Mouse (Mus musculus) adrenal gland, postnatal 4 days (tissue): ENCODE data around the gene Spin1. TPM values are rescaled to one million over a fixed set of nuclear protein-coding genes. Genes with fewer than 3 reads are reported as not detected.

Experiments
- DNase-seq, 2 experiments: peaks; one replicate each; pipeline ENCODE4 v3.0.0; 2021 to 2022; ENCODE audit warnings: low spot score in 2 of 2, mixed read lengths in 2 of 2
- total RNA-seq, 2 experiments: library from RNA; stranded (reverse); gene quantifications; 2 replicates each; pipeline ENCODE4 v1.2.3; 2021

Spin1 gene
- total RNA-seq, 2 experiments from 2014 or later, result 104 to 105 TPM

GRCm38 (mm10) chr13:51191416-51192140, 90.9 kb downstream of the Spin1 start:
- no peak for DNase-seq

GRCm38 (mm10) chr13:51193893-51194292, 93.2 kb downstream of the Spin1 start:
- DNase-seq, result no peak

- DNase-seq, result no peak
Measured at GRCm38 (mm10) chr13:51197699-51198098, 97.0 kb downstream of the Spin1 start.

- DNase-seq, result no peak
Measured at GRCm38 (mm10) chr13:51198186-51198585, 97.5 kb downstream of the Spin1 start.

Other genes with a start within 250 kb of the Spin1 start
- 1 to 10 TPM; 1.2 to 1.4 TPM for gene Nxnl2, start 70.1 kb downstream of the Spin1 start, total RNA-seq